ENCODE assay signal across 8 mouse cellular contexts in the genomic region with DNA sequence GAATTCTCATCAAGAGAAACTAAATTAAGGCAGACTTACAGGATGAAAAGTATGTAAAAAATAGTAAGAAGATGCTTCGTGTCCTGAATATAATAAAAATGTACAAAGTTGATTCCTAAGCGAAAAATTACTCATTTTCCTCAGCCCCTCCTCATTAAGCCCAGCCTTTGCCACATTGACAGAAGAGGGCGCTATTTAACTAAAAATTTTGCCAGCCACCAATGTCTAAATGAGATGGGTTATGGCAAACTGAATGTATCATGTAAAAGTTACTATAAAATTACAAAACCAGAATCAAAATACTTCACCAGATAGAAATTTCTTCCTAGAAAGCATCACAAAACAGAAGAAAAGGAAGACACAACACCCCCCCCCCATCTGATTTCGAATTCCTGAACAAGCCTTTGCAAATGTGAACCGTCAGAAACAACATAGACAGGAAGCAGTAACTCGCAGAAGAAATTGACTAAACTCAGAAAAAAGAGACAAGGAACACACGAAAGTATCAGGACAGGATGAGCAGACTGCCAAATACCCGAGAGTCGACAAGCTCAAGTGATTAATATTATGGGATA.
DNase-seq lines count a peak whose midpoint lies in the region; ATAC-seq and TF ChIP-seq lines count a peak whose summit lies in the region.

No protein-coding gene starts in this region.

- TF ChIP-seq CTCF in gastrocnemius, adult 2 months (IDR thresholded peaks at IDR 0.05), result peak; percentile 77

- peak; percentile 82 for ATAC-seq in midbrain, embryonic 16.5 days
- no peak for ATAC-seq in midbrain, embryonic 15.5 days (replicated peaks)
- no peak for ATAC-seq in embryonic facial prominence, embryonic 11.5 days (replicated peaks; ENCODE audit: insufficient number of reproducible peaks, low FRiP score, low TSS enrichment, low read depth)
- ATAC-seq in megakaryocyte progenitor cell, adult 5-6 weeks (replicated peaks; ENCODE audit: poor library complexity), result peak; percentile 50; the same call in 1 of the 2 replicates

- no peak overlapping the region for H3K4me3 ChIP-seq in gastrocnemius, adult 2 months
- H3K4me3 ChIP-seq in midbrain, embryonic 16.5 days (ENCODE audit: low read depth, low read length), result no peak overlapping the region
- H3K4me3 ChIP-seq in midbrain, embryonic 15.5 days, result no peak overlapping the region
- H3K4me3 ChIP-seq in embryonic facial prominence, embryonic 11.5 days (ENCODE audit: low read depth, low read length), result no peak overlapping the region

- H3K4me1 ChIP-seq in midbrain, embryonic 16.5 days (ENCODE audit: control insufficient read depth, insufficient read depth, low read length), result no peaks in the 10 kb centered on the region
- no peaks in the 10 kb centered on the region for H3K4me1 ChIP-seq in midbrain, embryonic 15.5 days
- H3K4me1 ChIP-seq in embryonic facial prominence, embryonic 11.5 days (ENCODE audit: control insufficient read depth, insufficient read depth, low read length), result no peaks in the 10 kb centered on the region

- no peak overlapping the region for H3K9ac ChIP-seq in midbrain, embryonic 16.5 days (ENCODE audit: low read depth, low read length)
- H3K9ac ChIP-seq in midbrain, embryonic 15.5 days, result no peak overlapping the region
- H3K9ac ChIP-seq in embryonic facial prominence, embryonic 11.5 days (replicated peaks; ENCODE audit: low read length), result no peak overlapping the region

- no peaks in the 10 kb centered on the region for H3K9me3 ChIP-seq in midbrain, embryonic 16.5 days (replicated peaks; ENCODE audit: control insufficient read depth, low read length, poor library complexity, severe bottlenecking)
- no peaks in the 10 kb centered on the region for H3K9me3 ChIP-seq in midbrain, embryonic 15.5 days
- H3K9me3 ChIP-seq in embryonic facial prominence, embryonic 11.5 days (replicated peaks; ENCODE audit: control insufficient read depth, low read length), result no peaks in the 10 kb centered on the region

- no peak overlapping the region for H3K27ac ChIP-seq in gastrocnemius, adult 2 months
- no peak overlapping the region for H3K27ac ChIP-seq in midbrain, embryonic 16.5 days (ENCODE audit: low read length)
- no peak overlapping the region for H3K27ac ChIP-seq in midbrain, embryonic 15.5 days
- H3K27ac ChIP-seq in embryonic facial prominence, embryonic 11.5 days (replicated peaks; ENCODE audit: low read depth, low read length), result no peak overlapping the region

- no peak overlapping the region for H3K4me2 ChIP-seq in midbrain, embryonic 16.5 days (ENCODE audit: low read length)
- H3K4me2 ChIP-seq in midbrain, embryonic 15.5 days, result no peak overlapping the region
- H3K4me2 ChIP-seq in embryonic facial prominence, embryonic 11.5 days (ENCODE audit: low read depth, low read length), result no peak overlapping the region

- WGBS in midbrain, embryonic 16.5 days, result 56% methylated on average over 9 of the region's 9 CpGs
- 57% methylated on average over 9 of the region's 9 CpGs for WGBS in midbrain, embryonic 15.5 days
- 46% methylated on average over 9 of the region's 9 CpGs for WGBS in embryonic facial prominence, embryonic 11.5 days

- no peak for DNase-seq in gastrocnemius, adult 2 months
- no peak for DNase-seq in gastrocnemius, postnatal 36 days
- peak; percentile 69 for DNase-seq in embryonic facial prominence, embryonic 11.5 days (ENCODE audit: low spot score)
- DNase-seq in frontal cortex, postnatal 36 days (ENCODE audit: low spot score in 2 of 2), result no peak
- DNase-seq in gastrocnemius, postnatal 10 days, result no peak

- no peaks in the 10 kb centered on the region for H3K36me3 ChIP-seq in midbrain, embryonic 16.5 days (ENCODE audit: control insufficient read depth, insufficient read depth, low read length)
- H3K36me3 ChIP-seq in midbrain, embryonic 15.5 days (replicated peaks), result no peaks in the 10 kb centered on the region
- no peaks in the 10 kb centered on the region for H3K36me3 ChIP-seq in embryonic facial prominence, embryonic 11.5 days (replicated peaks; ENCODE audit: control insufficient read depth, insufficient read depth, low read depth, low read length)

- intact Hi-C loops in gastrocnemius, adult 2 months (cut with DNase I), result loop anchor here (2.0 kb wide), 1 partner anchor 376 kb away; no protein-coding TSS in a partner anchor
- intact Hi-C loops in gastrocnemius, postnatal 36 days (cut with DNase I), result loop anchor here (5.0 kb wide), 1 partner anchor 377 kb away; no protein-coding TSS in a partner anchor

- no peaks in the 10 kb centered on the region for H3K27me3 ChIP-seq in midbrain, embryonic 16.5 days (ENCODE audit: control insufficient read depth, insufficient read depth, low read depth, low read length)
- H3K27me3 ChIP-seq in midbrain, embryonic 15.5 days (replicated peaks), result no peaks in the 10 kb centered on the region
- H3K27me3 ChIP-seq in embryonic facial prominence, embryonic 11.5 days (ENCODE audit: control insufficient read depth, insufficient read depth, low read length), result no peaks in the 10 kb centered on the region

Comparison
In these comparisons a context has a peak if more than half of its experiments do, and no peak if none do; other contexts are left out.
1. ATAC-seq: peak in midbrain, embryonic 16.5 days (single experiment) and megakaryocyte progenitor cell, adult 5-6 weeks (single experiment); none in midbrain, embryonic 15.5 days (single experiment) and embryonic facial prominence, embryonic 11.5 days (single experiment).